Mouse (Mus musculus) C2C12 (cell line): ENCODE measurements around the gene Hist1h1c.

Source experiments
- CTCF ChIP-seq: IDR thresholded peaks from one replicate; pipeline ENCODE4 v1.5.1; 2011; ENCODE audit not compliant: control insufficient read depth, insufficient read depth, insufficient read length
- MAX ChIP-seq: IDR thresholded peaks from one replicate; pipeline ENCODE4 v1.6.1; 2011; ENCODE audit warnings: mild to moderate bottlenecking, control low read depth

- TF ChIP-seq CTCF (no peak), MAX (no peak)
These were observed 36.4 kb upstream of the Hist1h1c start for GRCm38 (mm10) chr13:23702220-23702619.
